Mouse (Mus musculus) layer of hippocampus, postnatal 14 days (tissue): Measurements from ENCODE around the gene Dgcr8. TPM values are rescaled to one million over a fixed set of nuclear protein-coding genes. Genes with fewer than 3 reads are reported as not detected.

Source experiments
- DNase-seq, 2 experiments: peaks; one replicate each; pipeline ENCODE4 v3.0.0; 2021 to 2022; ENCODE audit warnings: low spot score in 2 of 2, mixed read lengths in 1 of 2
- total RNA-seq, 2 experiments: library from RNA; stranded (reverse); gene quantifications; 2 replicates each; pipeline ENCODE4 v1.2.3; 2021

The Dgcr8 gene
- total RNA-seq, 2 experiments from 2014 or later: 35.9 to 44.0 TPM

DNA sequence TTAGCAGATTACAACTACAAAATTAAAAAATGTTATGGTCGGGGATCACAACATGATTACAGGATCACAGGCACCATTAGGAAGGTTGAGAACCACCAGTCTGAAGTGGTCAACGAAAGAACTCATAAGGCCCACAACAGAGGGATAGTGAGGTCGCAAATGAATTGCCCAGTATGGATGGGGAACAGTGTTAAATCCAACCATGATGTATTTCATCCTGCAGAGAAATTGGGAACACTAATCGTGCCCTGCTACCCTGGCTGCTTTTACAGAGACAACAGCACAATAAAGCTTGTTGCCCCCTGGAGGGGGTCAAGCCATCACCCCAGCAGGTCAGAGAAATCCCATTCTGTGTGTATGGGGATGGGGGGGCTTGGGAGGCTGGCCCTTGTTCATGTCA, 38.8 kb downstream of the Dgcr8 start:
- DNase-seq: no peak

DNA sequence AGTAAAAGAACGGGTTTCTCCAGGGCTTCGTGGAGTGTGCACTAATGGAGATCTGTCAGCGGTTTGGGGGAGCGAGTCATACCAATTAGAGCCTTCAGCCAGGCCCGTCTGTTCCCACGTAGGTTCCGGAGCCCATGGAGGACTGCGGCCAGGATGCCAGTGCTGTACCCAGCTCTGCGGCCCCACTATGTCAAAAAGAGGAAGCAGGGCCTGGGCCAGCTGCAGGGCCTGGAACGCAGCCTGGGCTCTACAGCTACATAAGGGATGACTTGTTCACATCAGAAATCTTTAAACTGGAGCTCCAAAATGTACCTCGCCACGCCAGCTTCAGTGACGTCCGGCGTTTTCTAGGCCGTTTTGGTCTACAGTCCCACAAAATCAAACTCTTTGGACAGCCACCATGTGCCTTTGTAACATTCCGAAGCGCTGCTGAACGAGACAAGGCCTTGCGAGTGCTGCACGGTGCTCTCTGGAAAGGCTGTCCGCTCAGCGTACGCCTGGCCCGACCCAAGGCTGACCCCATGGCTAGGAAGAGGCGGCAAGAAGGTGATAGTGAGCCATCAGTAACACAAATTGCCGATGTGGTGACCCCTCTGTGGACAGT, 39.6 kb downstream of the Dgcr8 start:
- DNase-seq: peak; percentile 57 to 63

DNA sequence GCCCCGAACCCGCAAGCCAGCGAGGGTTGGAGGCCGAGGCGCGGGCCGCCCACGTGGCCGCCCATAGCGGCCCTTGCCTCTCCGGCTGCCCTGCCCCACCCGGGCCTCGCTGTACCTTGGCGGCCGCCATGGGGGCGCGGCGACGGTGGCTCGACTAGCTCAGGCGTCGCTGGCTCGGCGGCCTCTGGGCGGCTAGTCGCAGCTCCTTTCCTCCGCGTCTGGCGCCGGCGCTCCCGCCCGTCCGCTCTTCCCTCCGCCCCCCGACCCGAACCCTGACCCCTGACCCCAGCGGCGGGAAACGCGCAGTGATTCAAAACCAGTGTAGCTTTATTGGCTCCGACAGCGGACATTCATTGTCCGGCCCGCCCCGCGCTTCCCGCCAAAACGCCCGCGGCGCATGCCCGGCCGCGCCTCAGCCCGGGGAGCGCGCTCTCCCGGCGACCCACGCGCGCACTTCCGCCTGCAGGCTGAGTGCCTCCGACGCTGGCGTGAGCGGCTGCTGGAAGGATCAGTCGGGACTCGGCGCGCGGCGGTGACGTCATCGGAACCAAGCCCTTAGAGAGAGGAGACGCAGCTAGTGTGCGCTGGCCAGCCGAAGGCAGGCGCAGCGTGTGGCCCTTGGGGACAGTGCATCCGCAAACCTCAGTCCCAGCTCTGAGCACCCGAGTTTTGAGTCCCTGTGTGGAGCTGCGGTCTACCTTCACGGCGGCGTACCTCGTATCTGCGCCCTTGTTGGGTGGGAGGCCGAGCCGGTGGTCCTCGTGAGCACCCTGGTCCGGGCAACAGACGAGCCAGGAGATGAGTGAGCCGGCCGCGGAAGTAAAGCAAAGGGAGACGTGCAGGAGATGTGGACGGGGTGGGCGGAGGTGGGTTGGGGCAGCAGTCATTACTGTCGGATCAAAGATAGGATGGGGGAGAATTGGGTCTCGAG, 40.3 kb downstream of the Dgcr8 start, which contains the start of the genes Trmt2a and Ranbp1:
TSS of gene Trmt2a (plus strand) at position 247 of the 931 bp plus-strand sequence.
TSS of gene Ranbp1 (minus strand) at position 300 of the 931 bp plus-strand sequence.
- peak; percentile 97 to 98 for DNase-seq

DNA sequence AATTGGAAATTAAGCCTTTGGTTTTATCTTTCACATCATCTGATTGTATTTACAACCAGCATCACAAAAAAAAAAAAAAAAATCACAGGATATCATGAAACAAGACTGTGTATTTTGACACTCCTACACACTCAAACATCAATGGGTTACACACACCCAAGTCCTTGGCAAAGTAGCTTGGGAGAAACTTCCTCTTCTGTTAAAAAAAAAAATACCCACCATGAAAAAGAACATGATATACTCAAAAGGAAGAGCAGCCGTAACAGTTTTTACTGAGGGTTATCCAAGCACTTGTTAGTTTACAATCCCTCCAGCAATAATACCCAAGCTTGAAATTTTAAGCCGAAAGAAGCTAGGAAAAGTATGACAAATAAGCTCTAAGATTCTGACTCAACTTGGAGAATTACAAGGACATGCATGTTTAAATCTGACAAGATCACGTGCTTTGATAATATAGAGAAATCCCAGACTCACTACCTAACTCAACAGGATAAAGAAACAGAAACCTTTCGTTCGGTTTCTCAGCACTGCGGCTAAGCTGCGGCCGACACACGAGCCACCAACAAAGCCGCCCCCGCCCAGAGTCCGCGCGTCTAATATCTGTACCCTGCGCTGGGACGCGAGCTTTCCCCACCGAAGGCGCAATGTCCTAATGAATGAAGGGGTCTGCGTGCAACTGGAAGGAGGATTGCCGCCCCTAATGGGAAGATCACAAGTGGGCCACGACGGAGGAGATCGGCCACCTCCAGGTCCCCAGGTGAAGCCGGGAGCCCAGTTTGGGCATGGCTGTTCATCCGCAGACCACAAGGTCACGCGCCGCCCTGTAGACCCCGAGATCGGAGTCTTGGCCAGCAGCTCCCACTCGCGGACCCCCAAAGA, 41.3 kb downstream of the Dgcr8 start:
- DNase-seq: peak in 1 of 2 experiments; percentile 32

DNA sequence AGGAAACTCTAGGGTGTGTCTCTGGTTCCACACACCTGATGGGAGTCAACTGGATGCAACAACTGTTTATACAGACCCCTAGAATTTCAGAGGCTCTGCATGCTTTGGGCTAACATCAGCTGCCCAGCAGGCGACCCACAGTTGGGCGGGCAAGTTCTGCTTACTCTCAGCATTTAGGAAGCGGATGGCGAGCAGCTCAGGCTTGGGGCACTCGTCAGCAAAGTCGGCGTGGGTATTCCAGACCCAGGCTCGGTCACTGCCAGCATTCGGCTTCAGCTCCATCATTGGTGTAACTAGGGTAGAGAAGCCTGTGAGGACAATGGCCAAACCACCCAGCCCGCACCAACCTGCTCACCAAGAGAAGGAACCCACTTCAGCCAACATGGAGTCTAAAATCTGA, 47.5 kb downstream of the Dgcr8 start:
- no peak for DNase-seq

DNA sequence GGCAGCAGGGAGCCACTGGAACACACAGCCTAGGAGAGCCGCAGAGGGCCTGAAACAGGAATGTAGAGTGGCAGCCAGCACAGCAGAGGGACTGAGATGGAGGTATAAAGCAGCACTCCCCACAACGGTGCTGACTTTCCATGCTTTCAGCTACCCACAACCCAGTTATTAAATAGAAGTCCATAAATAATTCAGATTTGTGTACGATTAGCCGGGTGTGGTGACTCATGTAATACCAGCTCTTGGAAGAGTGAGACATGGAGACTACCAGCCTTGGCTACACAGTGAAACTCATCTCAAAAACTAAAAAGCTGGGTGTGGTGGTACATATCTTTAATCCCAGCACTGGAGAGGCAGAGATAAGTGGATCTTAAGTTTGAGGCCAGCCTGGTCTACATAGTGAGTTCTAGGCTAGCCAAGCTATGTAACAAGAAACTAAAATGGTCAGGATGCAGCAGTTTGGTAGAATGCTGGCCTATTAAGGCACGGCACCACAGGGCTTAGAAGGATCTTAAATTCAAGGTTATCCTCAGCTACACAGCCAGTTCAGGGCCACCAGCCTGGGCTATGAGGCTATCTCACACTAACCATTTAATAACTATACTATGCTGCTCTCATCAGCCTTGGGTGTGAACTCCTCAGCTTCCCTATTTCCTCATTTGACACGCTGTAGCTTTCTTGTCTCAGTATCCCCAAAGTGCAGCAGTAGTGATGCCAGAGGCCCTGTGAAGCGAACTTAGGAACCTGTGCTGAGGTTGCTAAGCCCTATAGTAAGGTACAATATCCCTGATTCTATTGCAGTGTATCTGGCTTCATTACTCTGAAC, 52.2 kb downstream of the Dgcr8 start:
- no peak for DNase-seq

DNA sequence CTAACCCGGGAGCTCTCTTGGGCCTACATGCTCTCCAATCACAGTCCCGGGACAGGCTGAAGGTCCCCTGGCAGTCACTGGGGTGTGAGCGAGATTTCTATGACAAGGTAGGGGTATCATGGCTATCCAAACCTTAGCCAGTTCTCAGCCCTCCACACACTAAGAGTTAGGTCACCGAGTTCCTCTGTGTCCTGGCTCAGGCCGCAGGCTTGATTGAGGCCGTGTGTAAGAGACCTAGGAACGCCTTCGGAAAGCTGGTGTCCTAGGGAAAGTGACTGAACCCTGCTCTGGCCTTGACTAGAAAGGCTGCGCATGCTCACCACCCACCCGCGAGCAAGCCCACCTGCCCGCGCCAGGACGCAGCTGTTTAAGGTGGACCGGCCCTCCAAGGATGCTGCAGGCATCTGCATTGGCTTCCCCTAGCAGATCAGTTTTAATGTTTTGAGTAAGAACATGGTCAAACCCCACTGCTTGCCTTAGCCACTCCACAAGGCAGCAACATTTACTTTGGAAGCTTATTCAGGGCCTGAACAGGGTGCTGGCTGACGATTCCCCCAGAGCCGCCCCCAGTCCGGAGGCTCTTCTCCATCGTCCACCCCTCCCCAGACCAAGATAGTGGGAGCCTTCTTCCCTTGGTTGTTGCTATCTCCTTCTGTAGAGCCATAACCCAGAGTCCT, 53.5 kb downstream of the Dgcr8 start:
- peak; percentile 68 to 71 for DNase-seq

DNA sequence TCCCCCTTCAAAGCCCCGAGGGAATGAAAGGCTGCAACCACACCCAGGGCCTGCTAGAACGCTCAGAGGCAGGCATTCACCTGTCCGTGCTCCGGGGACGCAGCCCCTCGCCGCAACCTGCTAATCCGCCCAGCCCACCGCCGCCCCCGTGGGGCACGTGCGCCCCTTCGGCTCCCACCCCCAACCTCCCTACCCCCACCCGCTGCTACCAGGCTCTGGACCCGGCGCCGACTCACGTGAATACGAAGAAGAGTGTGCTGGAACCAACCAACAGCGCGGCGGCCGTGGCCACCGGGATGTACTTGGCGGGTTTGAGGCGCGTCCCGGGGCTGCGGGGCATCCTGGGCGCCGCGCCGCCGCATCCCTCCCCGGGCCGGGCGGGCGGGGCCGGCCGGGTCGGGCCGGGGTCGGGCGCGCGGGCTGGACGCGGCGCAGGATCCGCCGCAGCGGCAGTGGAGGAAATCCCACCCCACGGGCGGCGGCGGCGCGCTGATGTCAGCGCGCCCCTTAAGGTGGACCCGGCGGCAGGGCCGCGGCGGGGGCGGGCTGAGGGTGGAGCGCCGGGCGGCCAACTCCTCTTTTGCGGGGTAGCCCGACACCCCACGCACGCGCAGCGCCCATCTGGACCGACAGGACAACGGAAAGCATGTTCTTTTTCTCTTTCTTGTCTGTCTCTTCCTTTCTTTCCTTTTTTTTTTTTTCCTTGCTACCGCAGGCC, 54.2 kb downstream of the Dgcr8 start, which contains the start of gene Zdhhc8:
TSS of gene Zdhhc8 (minus strand) at position 466 of the 718 bp plus-strand sequence.
- peak in 1 of 2 experiments; percentile 75 for DNase-seq

DNA sequence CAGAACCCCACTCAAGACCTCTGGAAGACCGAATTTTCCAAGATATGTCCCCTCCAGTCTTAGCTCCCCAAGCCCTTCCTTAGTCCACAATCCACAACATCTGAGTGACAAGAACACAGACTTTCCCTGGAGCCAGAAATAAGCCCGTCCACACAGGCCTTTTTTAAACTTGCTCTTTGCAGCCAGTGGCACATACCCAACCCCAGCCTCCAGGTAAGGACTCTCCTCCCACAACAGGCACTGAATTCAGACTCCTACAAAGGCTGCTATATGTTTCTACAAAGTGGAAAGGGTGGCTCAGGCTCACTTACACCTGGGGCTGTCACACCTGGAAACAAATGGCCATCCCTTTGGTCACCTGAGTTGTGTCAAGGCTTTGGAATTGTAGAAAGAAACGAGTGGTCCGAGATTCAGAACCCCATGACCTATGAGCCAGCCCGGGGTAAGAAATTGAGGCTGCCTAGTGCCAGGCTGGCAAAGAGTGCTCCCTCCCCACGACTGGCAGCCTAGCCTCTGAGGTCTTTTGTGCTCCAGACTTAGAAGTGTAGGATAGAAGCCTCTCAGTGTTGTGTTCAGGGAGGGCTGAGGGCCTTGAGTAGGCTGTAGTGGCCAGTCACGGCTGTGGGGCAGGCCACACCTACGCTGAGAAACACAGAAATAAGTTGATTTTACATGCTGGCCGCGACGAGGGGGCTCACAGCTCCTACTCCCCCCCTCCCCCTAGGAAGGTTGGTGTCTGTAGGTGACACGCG, 55.0 kb downstream of the Dgcr8 start:
- DNase-seq: no peak

DNA sequence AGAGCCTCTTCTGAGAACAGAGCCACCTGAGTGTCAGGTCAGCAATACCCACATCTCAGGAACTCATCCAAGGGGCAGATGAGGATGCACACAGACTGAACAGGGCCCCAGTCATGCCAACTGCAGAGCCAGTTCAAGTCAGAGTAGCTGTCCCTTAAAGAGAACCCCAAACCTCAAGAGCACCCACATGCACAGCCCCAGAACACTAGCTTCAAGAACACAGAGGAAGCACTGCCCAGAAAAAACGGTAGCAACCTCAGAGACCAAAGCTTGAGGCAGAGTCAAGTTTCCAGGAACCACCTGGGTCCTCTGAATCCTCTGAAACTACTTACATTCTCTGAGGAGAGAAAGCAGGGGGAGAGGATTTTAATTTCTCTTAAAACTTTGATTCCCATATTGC, 55.6 kb downstream of the Dgcr8 start:
- no peak for DNase-seq

DNA sequence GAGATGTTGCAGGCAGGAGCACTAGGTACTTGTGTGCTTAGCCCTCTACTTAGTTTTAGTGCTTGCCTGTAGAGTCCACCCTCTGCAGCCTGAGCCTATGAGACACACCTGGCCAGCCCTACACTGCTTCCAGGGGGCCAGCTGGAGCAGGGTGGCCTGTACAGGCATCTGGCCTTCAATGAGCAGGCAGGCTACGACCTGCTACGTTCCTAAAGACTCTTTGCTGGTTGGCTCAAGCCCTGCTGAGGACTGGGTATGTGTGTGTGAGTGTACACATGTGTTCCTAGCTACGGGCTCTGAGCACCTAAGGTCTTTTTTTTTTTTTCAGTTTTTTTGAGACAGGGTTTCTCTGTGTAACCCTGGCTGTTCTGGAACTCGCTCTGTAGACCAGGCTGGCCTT, 57.6 kb downstream of the Dgcr8 start:
- no peak for DNase-seq

DNA sequence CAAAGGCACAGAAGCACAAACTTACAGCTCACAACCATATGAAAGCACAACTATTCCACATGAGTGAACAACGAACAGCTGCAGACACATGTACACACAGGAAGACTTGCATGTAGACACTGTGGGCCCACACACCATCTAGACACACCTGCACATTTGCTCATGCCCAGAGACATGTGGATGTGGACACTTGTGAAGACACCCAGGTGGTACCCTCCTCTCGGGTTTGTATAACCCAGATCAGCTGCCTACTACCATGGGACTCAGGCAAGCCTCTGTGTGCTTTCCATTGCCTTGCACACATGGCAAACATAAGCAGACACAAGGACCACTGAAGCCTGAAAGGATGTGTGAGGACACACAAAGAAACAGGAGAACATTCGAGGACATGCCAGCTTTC, 58.0 kb downstream of the Dgcr8 start:
- DNase-seq: no peak

DNA sequence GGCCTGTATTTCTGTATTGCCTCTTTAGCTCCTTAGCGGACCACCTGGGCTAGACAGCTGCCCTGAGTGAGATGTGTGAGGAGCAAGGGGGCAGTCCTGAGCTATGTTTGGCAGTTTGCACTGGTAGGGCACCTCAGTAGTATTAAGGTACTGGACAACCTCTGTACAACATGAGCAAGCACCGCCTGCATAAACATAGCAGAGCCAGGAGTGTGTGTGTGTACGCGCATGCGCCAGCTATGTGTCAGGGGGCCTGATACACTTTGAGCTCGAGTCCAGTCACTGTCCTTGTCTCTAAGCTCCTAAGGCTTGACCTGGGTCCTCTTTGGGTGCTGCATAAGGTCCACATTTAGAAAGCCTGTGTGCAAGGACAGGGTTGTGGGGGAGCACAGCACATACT, 58.4 kb downstream of the Dgcr8 start:
- no peak for DNase-seq

DNA sequence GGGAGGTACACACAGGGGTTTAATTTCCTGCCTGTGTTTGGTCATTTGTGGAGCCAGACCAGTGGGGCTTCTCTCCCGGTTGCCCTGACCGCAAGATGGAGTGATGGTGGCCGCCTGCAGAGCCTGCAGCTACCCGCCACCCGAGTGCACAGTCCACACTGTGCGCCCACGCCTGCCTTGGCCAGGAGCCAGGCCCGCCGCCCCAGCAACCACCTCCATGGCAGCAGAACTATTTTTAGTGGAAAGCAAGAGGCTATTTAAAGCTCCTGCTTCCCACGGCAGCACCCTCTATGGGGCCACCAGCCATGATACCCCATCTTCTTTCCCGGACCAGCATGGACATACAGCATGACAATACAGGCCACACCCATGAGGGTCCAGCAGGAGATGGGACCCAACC, 59.4 kb downstream of the Dgcr8 start:
- DNase-seq: peak; percentile 69 to 71

DNA sequence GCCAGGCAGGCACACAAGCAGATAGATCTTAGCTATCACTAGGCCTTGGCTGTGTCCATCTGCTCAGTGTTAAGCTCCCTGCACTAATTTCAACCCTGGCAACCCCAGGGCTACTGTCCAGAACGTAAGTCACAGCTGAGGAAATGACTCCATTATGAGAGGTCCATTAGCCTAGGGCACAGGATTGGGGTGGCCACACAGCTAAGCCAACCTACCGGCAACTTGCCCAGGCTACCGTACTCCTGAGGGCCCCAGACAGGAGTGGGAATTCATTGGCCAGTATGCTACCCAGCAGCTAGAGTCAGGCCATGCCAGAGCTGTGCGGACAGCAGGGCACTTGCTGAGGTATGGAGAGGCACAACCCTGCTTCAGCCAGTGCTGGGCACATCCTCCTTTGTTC, 60.2 kb downstream of the Dgcr8 start:
- no peak for DNase-seq

DNA sequence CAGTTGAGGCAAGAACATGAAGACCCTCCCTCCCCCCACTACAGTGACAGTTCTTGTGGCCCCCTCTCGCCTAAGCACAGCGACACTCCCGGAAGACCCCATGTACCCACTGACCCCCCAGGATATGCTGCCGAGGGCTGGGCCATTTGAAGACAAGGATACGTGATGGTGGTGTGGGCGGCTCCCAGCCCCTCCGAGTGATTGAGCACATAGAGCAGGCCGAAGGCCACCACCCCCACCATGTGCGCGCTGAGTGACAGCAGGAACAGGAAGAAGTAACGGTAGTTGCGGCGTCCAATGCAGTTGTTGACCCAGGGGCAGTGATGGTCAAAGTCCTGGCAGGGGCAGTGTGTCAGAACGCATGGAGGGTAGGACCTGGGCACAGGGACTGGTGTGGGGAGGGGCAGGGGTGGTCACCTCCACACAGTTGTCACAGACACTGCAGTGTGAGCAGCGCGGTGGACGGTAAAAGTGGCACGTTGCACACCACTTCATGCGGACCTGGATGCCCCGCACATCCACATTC, 61.1 kb downstream of the Dgcr8 start:
- DNase-seq: no peak

DNA sequence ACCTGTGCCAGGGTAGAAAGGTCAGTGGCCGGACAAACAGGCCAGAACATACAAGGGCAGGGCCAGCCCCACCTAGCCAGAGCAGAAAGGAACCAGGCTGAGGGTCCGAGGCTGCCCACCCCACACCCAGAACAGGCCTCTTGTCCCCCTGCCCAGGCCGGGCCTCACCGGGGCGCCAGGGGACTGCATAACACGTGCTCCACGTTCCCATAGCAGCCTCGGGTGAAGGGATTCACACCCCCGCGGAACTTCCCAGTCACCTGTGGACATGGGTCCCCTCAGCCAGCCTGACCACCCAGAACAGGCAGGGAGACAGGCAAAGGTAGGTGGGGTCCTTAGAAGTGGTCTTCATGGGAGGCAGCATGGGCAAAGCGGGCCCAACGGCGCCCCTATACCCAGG, 61.9 kb downstream of the Dgcr8 start:
- no peak for DNase-seq

DNA sequence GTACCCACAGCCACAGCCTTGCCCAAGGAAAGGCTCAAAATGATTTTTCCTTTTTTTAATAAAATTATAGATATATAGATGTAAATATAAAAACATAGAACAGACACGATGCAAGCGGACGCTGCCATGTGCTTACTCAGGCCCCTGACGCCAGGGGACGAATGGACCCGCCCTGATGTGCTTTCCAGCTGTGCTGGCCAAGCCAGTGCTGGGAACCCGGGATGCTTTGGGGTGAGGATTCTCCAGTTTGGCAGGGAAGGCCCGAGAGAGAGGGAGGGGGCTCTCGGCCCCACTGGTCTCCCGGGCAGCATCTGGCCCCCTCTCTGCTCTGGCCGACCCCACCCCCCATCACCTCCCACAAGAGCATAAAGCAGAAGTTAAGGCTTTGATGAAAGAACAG, 66.9 kb downstream of the Dgcr8 start:
- no peak for DNase-seq
